Mouse (Mus musculus): Measurements from ENCODE around the gene Hic1.

- no peak for TF ChIP-seq CTCF (IDR thresholded peaks at IDR 0.05)
- TF ChIP-seq EP300 (IDR thresholded peaks at IDR 0.05), result no peak
Measured at GRCm38 (mm10) chr11:75141913-75142312, 27.4 kb downstream of the Hic1 start.
